Mouse (Mus musculus) heart, postnatal 0 days (tissue): ENCODE measurements around the gene Qtrt2.

Experiments used
- CTCF ChIP-seq: IDR thresholded peaks from 2 replicates; pipeline ENCODE4 v1.5.1; 2016; ENCODE audit warnings: antibody characterized with exemption, control low read depth, low read depth
- EP300 ChIP-seq: IDR thresholded peaks from 2 replicates; pipeline ENCODE4 v1.6.1; 2016; ENCODE audit warnings: antibody characterized with exemption, low read depth

DNA sequence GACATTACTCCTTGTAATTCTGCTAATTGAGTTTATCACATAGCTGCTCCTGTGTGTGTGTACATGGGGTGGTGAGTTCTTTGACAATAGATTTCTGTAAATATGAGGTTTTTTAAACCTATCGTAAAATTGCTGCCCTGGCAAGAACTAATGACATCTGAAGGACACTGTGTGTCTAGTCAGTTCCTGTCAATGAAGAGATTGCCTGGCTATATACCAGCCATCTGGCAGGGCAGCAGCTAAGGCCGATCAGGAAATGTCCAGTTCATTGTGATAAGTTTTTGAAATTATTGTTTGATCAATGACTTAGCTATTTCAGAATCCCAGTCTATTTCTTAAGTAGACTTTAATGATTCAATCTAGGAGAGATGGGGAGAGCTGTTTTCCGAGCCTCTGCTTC, 18.7 kb upstream of the Qtrt2 start:
- no peak for TF ChIP-seq CTCF
- TF ChIP-seq EP300: no peak
